Mouse (Mus musculus): ENCODE data around the gene Larp6. TPM values are rescaled to one million over a fixed set of nuclear protein-coding genes. Genes with fewer than 3 reads are reported as not detected.

Larp6 gene
- total RNA-seq, 2 experiments from 2014 or later = 37.8 to 39.0 TPM

DNA sequence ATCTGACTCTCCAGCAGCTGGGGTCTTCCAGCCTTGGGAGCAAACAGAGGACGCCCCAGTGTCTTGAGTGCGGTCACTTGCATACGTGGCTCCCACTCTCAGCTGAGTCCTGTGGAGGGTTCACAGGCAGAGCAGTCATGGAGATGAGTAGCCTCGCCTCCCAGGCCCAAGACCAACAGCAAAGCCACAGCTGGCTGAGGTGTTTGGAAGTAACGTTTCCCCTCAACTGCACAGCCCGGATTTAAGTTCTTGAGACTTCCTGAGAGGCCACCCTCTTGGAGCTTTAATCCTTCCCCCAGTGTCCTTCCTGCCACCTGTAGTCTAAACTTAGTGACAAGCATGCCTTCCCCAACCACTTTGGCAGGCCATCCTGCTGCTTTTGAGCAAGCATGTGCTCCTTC, 56.9 kb downstream of the Larp6 start:
- DNase-seq (ENCODE audit: extremely low spot score in 1 of 2, low spot score in 2 of 2) = no peak
- H3K4me3 ChIP-seq = no peak overlapping the region
- no peak for TF ChIP-seq CTCF (IDR thresholded peaks at IDR 0.05)
- no peak overlapping the region for H3K27ac ChIP-seq
- intact Hi-C loops (cut with DNase I) = no loop called here

GRCm38 (mm10) chr9:60773713-60774112, 60.9 kb downstream of the Larp6 start:
- intact Hi-C loops (cut with DNase I) = no loop called here
- Histone ChIP-seq H3K4me3 (no peak overlapping the region), H3K27ac (no peak overlapping the region)
- no peak for TF ChIP-seq CTCF (IDR thresholded peaks at IDR 0.05)
- no peak for DNase-seq (ENCODE audit: extremely low spot score in 1 of 2, low spot score in 2 of 2)

DNA sequence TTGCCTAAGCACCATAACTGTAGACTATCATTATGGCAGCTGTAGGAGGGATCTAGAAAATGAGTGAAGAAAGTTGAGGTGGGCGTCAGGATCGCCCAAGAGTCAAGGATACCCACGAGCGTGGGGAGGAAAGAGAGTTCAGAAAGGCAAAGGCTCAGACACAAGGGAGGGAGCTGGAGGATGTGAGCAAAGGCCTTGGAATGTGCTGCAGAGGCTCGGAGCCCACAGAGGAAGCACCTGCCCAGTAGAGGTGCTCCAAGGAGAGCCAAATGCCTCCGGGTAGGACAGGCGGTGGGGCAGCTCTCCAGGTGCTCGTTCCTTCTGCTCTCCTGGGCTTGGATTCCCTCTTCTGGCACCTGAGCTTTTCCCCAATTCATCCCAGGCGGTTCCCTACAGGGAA, 64.1 kb downstream of the Larp6 start:
- intact Hi-C loops (cut with DNase I) = no loop called here
- no peak for DNase-seq (ENCODE audit: extremely low spot score in 1 of 2, low spot score in 2 of 2)
- H3K27ac ChIP-seq = no peak overlapping the region
- H3K4me3 ChIP-seq = no peak overlapping the region
- no peak for TF ChIP-seq CTCF (IDR thresholded peaks at IDR 0.05)

- no peak overlapping the region for H3K4me3 ChIP-seq
- intact Hi-C loops (cut with DNase I) = no loop called here
- TF ChIP-seq CTCF (IDR thresholded peaks at IDR 0.05) = no peak
- no peak overlapping the region for H3K27ac ChIP-seq
- no peak for DNase-seq (ENCODE audit: extremely low spot score in 1 of 2, low spot score in 2 of 2)
Observed at GRCm38 (mm10) chr9:60782057-60782789, 69.4 kb downstream of the Larp6 start.

- intact Hi-C loops (cut with DNase I) = no loop called here
- TF ChIP-seq CTCF (IDR thresholded peaks at IDR 0.05) = no peak
- DNase-seq (ENCODE audit: extremely low spot score in 1 of 2, low spot score in 2 of 2) = no peak
- Histone ChIP-seq H3K27ac (no peak overlapping the region), H3K4me3 (no peak overlapping the region)
Observed at GRCm38 (mm10) chr9:60785069-60785468, 72.3 kb downstream of the Larp6 start.

GRCm38 (mm10) chr9:60787517-60788110, 74.8 kb downstream of the Larp6 start:
- DNase-seq (ENCODE audit: extremely low spot score in 1 of 2, low spot score in 2 of 2) = no peak
- no peak for TF ChIP-seq CTCF (IDR thresholded peaks at IDR 0.05)
- Histone ChIP-seq H3K4me3 (no peak overlapping the region), H3K27ac (no peak overlapping the region)
- intact Hi-C loops (cut with DNase I) = no loop called here

Other genes with a start within 250 kb of the Larp6 start
- 1 to 10 TPM; 5.0 to 5.5 TPM for gene Thsd4, start 190.9 kb upstream of the Larp6 start, total RNA-seq (2021)
- 10 to 100 TPM; 86.7 to 94.7 TPM for gene Lrrc49, start 24.8 kb upstream of the Larp6 start, total RNA-seq (2021)
- gene Uaca, start 81.6 kb downstream of the Larp6 start, total RNA-seq (2021) = 1 to 10 TPM; 8.6 to 8.9 TPM